Mouse (Mus musculus): ENCODE measurements around the gene Lrrd1.
A peak's percentile ranks its signal among the peaks of the same experiment; 100 is the strongest.

DNA sequence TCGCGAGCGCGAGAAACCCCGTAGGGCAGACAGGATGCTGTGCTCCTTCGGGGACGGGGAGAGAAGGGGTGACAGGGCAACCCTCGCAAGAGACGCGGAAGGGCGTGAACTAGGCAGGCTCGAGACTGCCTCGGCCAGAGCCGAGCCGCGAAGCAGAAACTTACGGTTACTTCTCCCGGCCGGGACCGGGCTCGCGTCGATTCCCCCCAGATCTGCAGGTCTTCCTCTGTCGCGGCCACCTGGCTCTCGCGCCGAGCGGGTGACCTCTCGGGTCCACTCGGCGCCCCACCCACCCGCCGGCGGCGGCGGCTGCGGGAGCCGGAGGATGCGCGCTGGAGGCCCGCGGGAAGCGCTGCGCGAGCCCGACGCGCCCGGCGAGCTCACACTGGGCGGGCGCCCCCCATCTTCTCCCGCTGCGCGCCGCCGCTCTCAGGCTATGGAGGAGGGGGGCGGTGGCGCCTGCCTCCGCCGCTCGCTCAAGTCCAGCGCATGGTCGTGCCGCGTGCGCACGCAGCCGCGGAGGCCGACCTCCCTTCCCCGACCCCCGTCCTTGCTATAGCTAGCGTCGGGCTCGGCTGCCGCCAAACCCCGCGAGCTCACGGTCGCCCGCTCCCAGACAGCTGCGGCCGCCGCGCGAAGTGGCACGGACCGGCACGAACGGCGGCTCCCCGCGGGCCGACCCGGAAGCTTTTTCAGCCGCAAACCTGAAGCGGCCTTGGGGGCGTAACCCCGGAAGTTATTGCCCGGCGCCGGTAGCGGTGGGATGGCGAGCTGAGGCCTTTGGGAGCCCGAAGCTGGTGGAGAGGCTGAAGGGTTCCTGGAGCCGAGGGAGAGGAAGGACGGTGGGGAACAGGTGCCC is 42.3 kb upstream of the Lrrd1 start, which contains the start of the genes Ankib1 and Krit1:
- peak; percentile 56; the same call in 1 of the 2 replicates for TF ChIP-seq POLR2A (IDR thresholded peaks at IDR 0.05; ENCODE audit: borderline replicate concordance, extremely low read depth, low read depth, low read length)
- TF ChIP-seq CTCF (IDR thresholded peaks at IDR 0.05; ENCODE audit: insufficient read depth, low read length) = no peak
